Mouse (Mus musculus) liver, adult 2 months (tissue): ENCODE measurements around the gene Gm47955. TPM values are rescaled to one million over a fixed set of nuclear protein-coding genes. Genes with fewer than 3 reads are reported as not detected.

ENCODE experiments used
- DNase-seq: peaks from one replicate; pipeline ENCODE4 v3.0.0-alpha.2; 2011; ENCODE audit warnings: low read depth, low spot score; ENCODE audit errors: extremely low read depth
- H3K27ac ChIP-seq: fragments of 200-500 bp; replicated peaks from 2 replicates; pipeline ENCODE4 v1.5.1; 2012; ENCODE audit warnings: low read depth, mild to moderate bottlenecking, control low read depth, inconsistent platforms, low read length; ENCODE audit not compliant: insufficient read depth
- H3K27me3 ChIP-seq: fragments of 200-500 bp; 2 replicates; pipeline ENCODE4 v1.6.1; 2012; ENCODE audit warnings: mild to moderate bottlenecking, moderate library complexity, low read length, inconsistent platforms; ENCODE audit not compliant: control insufficient read depth, insufficient read depth
- H3K36me3 ChIP-seq: fragments of 200-500 bp; 2 replicates; pipeline ENCODE4 v1.6.1; 2012; ENCODE audit warnings: low read length, inconsistent platforms; ENCODE audit not compliant: control insufficient read depth, insufficient read depth
- H3K4me1 ChIP-seq: fragments of 200-500 bp; 2 replicates; pipeline ENCODE4 v1.6.1; 2011; ENCODE audit warnings: low read length; ENCODE audit not compliant: control insufficient read depth, insufficient read depth
- H3K4me3 ChIP-seq: fragments of 200-500 bp; 2 replicates; pipeline ENCODE4 v1.5.1; 2011; ENCODE audit warnings: low read depth, mild to moderate bottlenecking, control low read depth, low read length, moderate library complexity; ENCODE audit not compliant: insufficient read depth
- H3K79me2 ChIP-seq: fragments of 200-500 bp; 2 replicates; pipeline ENCODE4 v1.6.1; 2012; ENCODE audit warnings: inconsistent platforms, mild to moderate bottlenecking, low read length, moderate library complexity; ENCODE audit not compliant: control insufficient read depth, insufficient read depth
- H3K9ac ChIP-seq: fragments of 200-500 bp; 2 replicates; pipeline ENCODE4 v1.6.1; 2012; ENCODE audit warnings: low read depth, mild to moderate bottlenecking, control low read depth, inconsistent platforms, low read length
- CTCF ChIP-seq: fragments of 200-500 bp; IDR thresholded peaks from 2 replicates; pipeline ENCODE4 v1.5.1; 2011; ENCODE audit warnings: low read depth, low read length, control low read depth
- POLR2A ChIP-seq: fragments of 200-500 bp; IDR thresholded peaks from 2 replicates; pipeline ENCODE4 v1.6.1; 2011; ENCODE audit warnings: low read length, control low read depth; ENCODE audit not compliant: insufficient read depth; ENCODE audit errors: extremely low read depth
- WGBS: fragments of 180-500 bp; shearing (Covaris S2); methylation state at CpG from one replicate; pipeline ENCODE4 v1.1.7; 2018; 5-methylcytosine and 5-hydroxymethylcytosine counted together
- polyA plus RNA-seq: library from polyadenylated mRNA; depleted of rRNA; stranded (reverse); fragments of >200 nt; gene quantifications from 2 replicates; pipeline ENCODE4 v1.2.3, GENCODE M21; 2012; rRNA removed
- total RNA-seq: library from RNA; depleted of rRNA; stranded (reverse); fragments of >200 nt; gene quantifications from 2 replicates; pipeline ENCODE4 v1.2.3, GENCODE M21; 2014; rRNA removed

Gene Gm47955
- total and polyA plus RNA-seq, 2 experiments = not detected

DNA sequence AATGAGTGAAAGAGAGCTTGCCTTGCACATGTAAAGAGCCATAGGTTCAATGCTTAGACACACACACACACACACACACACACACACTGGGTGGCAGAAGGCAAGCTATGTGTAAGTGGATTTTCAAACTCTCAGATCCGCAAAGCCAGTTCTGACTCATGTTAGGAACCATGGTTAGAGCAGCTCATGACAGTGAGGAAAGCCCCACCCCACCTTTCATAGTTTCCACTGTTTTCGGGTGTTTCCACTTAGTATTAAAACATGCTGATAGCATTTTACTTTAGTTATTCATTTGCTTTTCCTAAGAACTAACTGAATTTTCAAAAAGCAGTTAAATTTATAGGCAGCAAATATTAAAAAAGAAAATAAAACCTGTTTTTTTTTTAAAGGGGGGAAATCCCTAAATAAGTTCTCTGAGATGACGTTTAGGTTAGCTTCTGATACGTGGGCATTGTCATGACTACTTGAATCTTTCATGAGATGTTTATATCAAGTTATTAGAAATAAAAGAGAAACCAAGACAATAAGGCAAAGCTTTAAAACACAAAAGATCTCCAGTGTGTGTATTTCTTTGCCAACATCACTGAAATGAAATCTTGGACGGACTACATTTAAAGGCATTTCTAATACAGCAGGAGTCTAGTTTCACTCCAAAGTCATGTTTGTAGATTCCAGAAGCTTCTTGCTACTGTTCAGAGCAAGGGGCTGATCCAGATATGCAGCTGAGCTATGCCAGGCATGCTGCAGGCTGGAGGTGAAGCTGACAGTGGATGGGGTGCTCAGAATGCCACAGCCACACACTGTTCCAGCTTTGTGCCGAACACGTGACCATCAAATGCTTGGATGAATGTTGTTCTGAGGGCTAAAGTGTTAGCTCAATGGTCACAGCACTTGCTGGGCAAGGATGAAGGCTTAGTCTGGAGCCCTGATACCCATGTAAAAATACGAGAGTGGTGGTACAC lies 46.4 kb downstream of the Gm47955 start:
- Histone ChIP-seq H3K4me1 (no peaks in the 10 kb centered on the region), H3K27ac (no peak overlapping the region), H3K4me3 (no peak overlapping the region), H3K27me3 (no peaks in the 10 kb centered on the region), H3K9ac (no peak overlapping the region), H3K79me2 (no peaks in the 10 kb centered on the region), H3K36me3 (no peaks in the 10 kb centered on the region)
- DNase-seq = no peak
- TF ChIP-seq CTCF (no peak), POLR2A (no peak)
- WGBS = 77% methylated on average over 8 of the region's 8 CpGs

DNA sequence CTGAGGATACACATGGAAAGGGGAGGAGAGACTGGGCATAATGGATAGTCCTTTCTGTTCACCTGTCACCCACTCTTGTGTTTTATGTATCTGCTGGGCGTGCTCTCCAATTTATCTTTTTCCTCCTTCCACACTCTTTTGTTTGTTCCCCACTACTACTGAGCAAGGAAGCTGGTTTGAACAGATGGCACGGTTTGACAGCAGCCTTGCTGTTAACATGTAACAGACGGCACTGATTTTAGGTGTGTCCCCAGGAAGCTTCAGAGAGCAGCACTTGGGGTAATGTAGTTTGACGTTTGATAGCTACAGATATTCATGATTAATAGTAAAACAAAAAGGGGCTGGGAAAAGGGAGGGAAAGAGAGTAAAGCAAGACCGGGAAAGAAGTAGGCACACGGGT lies 47.4 kb downstream of the Gm47955 start:
- H3K4me3 ChIP-seq = no peak overlapping the region
- WGBS = 79% methylated on average over 6 of the region's 6 CpGs
- H3K36me3 ChIP-seq = no peaks in the 10 kb centered on the region
- H3K27ac ChIP-seq = no peak overlapping the region
- TF ChIP-seq CTCF (no peak), POLR2A (no peak)
- DNase-seq = no peak
- H3K27me3 ChIP-seq = no peaks in the 10 kb centered on the region
- H3K4me1 ChIP-seq = no peaks in the 10 kb centered on the region
- no peaks in the 10 kb centered on the region for H3K79me2 ChIP-seq
- H3K9ac ChIP-seq = no peak overlapping the region

Other genes starting within 250 kb of the Gm47955 start
- 55.2 and 58.3 TPM in 2 replicates for gene Mff, start 235.4 kb upstream of the Gm47955 start, total RNA-seq
- 32.4 and 38.1 TPM in 2 replicates for gene Mff, start 235.4 kb upstream of the Gm47955 start, polyA plus RNA-seq
- gene Tm4sf20, start 191.8 kb upstream of the Gm47955 start, total RNA-seq = not detected in 2 replicates
- not detected in 2 replicates for gene Tm4sf20, start 191.8 kb upstream of the Gm47955 start, polyA plus RNA-seq
- not detected in 2 replicates for gene Gm47791, start 189.0 kb upstream of the Gm47955 start, total RNA-seq
- gene Gm47791, start 189.0 kb upstream of the Gm47955 start, polyA plus RNA-seq = not detected in 2 replicates
- 13.1 and 14.8 TPM in 2 replicates for gene Agfg1, start 120.8 kb upstream of the Gm47955 start, total RNA-seq
- 11.7 and 13.6 TPM in 2 replicates for gene Agfg1, start 120.8 kb upstream of the Gm47955 start, polyA plus RNA-seq
- gene A030005L19Rik, start 47.0 kb upstream of the Gm47955 start, total RNA-seq = not detected in 2 replicates
- 0.18 TPM in 1 of 2 replicates, not detected in the other for gene A030005L19Rik, start 47.0 kb upstream of the Gm47955 start, polyA plus RNA-seq
- gene A030014E15Rik, start 35.4 kb upstream of the Gm47955 start, total RNA-seq = not detected in 2 replicates
- gene A030014E15Rik, start 35.4 kb upstream of the Gm47955 start, polyA plus RNA-seq = not detected in 2 replicates
- not detected in 2 replicates for gene Gm6217, start 28.9 kb upstream of the Gm47955 start, total RNA-seq
- gene Gm6217, start 28.9 kb upstream of the Gm47955 start, polyA plus RNA-seq = not detected in 2 replicates
- gene A030003K21Rik, start 16.9 kb upstream of the Gm47955 start, total RNA-seq = not detected in 2 replicates
- gene A030003K21Rik, start 16.9 kb upstream of the Gm47955 start, polyA plus RNA-seq = not detected in 2 replicates
- not detected in 2 replicates for gene Gm7544, start 4.3 kb upstream of the Gm47955 start, total RNA-seq
- not detected in 2 replicates for gene Gm7544, start 4.3 kb upstream of the Gm47955 start, polyA plus RNA-seq
- gene Gm47959, start 40.3 kb downstream of the Gm47955 start, total RNA-seq = not detected in 2 replicates
- gene Gm47959, start 40.3 kb downstream of the Gm47955 start, polyA plus RNA-seq = not detected in 2 replicates
- gene Slc19a3, start 78.2 kb downstream of the Gm47955 start, total RNA-seq = not detected in 2 replicates
- gene Slc19a3, start 78.2 kb downstream of the Gm47955 start, polyA plus RNA-seq = 0.11 TPM in 1 of 2 replicates, not detected in the other
- gene Krtap28-10, start 82.2 kb downstream of the Gm47955 start, total RNA-seq = not detected in 2 replicates
- not detected in 2 replicates for gene Krtap28-10, start 82.2 kb downstream of the Gm47955 start, polyA plus RNA-seq
- not detected in 2 replicates for gene Gm47969, start 84.6 kb downstream of the Gm47955 start, total RNA-seq
- gene Gm47969, start 84.6 kb downstream of the Gm47955 start, polyA plus RNA-seq = not detected in 2 replicates
- not detected in 2 replicates for gene A030005K14Rik, start 99.1 kb downstream of the Gm47955 start, total RNA-seq
- gene A030005K14Rik, start 99.1 kb downstream of the Gm47955 start, polyA plus RNA-seq = not detected in 2 replicates
- not detected in 2 replicates for gene Krtap28-13, start 100.6 kb downstream of the Gm47955 start, total RNA-seq
- gene Krtap28-13, start 100.6 kb downstream of the Gm47955 start, polyA plus RNA-seq = not detected in 2 replicates
- not detected in 2 replicates for gene Ccl20, start 156.5 kb downstream of the Gm47955 start, total RNA-seq
- gene Ccl20, start 156.5 kb downstream of the Gm47955 start, polyA plus RNA-seq = not detected in 2 replicates
- gene Daw1, start 199.5 kb downstream of the Gm47955 start, total RNA-seq = not detected in 2 replicates
- gene Daw1, start 199.5 kb downstream of the Gm47955 start, polyA plus RNA-seq = not detected in 2 replicates